Mouse (Mus musculus) stomach, postnatal 0 days (tissue): ENCODE measurements around the gene Apoc3. TPM values are rescaled to one million over a fixed set of nuclear protein-coding genes. Genes with fewer than 3 reads are reported as not detected.

Experiments used
- ATAC-seq: fragments of 200-750 bp; cut with Nextera tagmentation; 2 replicates; pipeline ENCODE4 v1.8.0; 2017; ENCODE audit not compliant: low FRiP score, low TSS enrichment
- DNase-seq: peaks from one replicate; pipeline ENCODE4 v3.0.0-alpha.2; 2016; ENCODE audit warnings: low spot score
- H3K27ac ChIP-seq: fragments of 300-500 bp; sonication (generic); replicated peaks from 2 replicates; pipeline ENCODE4 v1.5.1; 2014; ENCODE audit warnings: mild to moderate bottlenecking, control low read depth
- H3K27me3 ChIP-seq: fragments of 300-500 bp; sonication (generic); 2 replicates; pipeline ENCODE4 v1.6.1; 2014; ENCODE audit warnings: low read length; ENCODE audit not compliant: control insufficient read depth, insufficient read depth
- H3K36me3 ChIP-seq: fragments of 300-500 bp; sonication (generic); 2 replicates; pipeline ENCODE4 v1.6.1; 2014; ENCODE audit warnings: low read length, mixed read lengths; ENCODE audit not compliant: control insufficient read depth, insufficient read depth
- H3K4me1 ChIP-seq: fragments of 300-500 bp; sonication (generic); replicated peaks from 2 replicates; pipeline ENCODE4 v1.6.1; 2014; ENCODE audit warnings: antibody characterized with exemption; ENCODE audit not compliant: control insufficient read depth, insufficient read depth
- H3K4me2 ChIP-seq: fragments of 300-500 bp; sonication (generic); replicated peaks from 2 replicates; pipeline ENCODE4 v1.6.1; 2014; ENCODE audit warnings: low read depth, mild to moderate bottlenecking, control low read depth, moderate library complexity
- H3K4me3 ChIP-seq: fragments of 300-500 bp; sonication (generic); 2 replicates; pipeline ENCODE4 v1.5.1; 2014; ENCODE audit warnings: low read depth, low read length, control low read depth
- H3K9ac ChIP-seq: fragments of 300-500 bp; sonication (generic); 2 replicates; pipeline ENCODE4 v1.6.1; 2014; ENCODE audit warnings: mild to moderate bottlenecking, low read length, control low read depth, mixed read lengths
- H3K9me3 ChIP-seq: fragments of 300-500 bp; sonication (generic); 2 replicates; pipeline ENCODE4 v1.6.1; 2016; ENCODE audit warnings: low read length; ENCODE audit not compliant: control insufficient read depth
- CTCF ChIP-seq: IDR thresholded peaks from 2 replicates; pipeline ENCODE4 v1.5.1; 2016; ENCODE audit warnings: antibody characterized with exemption, low read depth, mild to moderate bottlenecking, moderate library complexity
- EP300 ChIP-seq: optimal IDR thresholded peaks from 2 replicates; pipeline ENCODE3; 2016; ENCODE audit warnings: antibody characterized with exemption
- WGBS: fragments of 180-500 bp; shearing (Covaris S2); extraction: QIAGEN DNeasy Blood & Tissue Kit; methylation state at CpG from one replicate; pipeline ENCODE4 v1.1.7; 2014; 5-methylcytosine and 5-hydroxymethylcytosine counted together
- polyA plus RNA-seq: library from polyadenylated mRNA; unstranded; fragments of >200 nt; fragmentation: Nextera tagmentation; extraction: Ambion mirVana; gene quantifications from 2 replicates; pipeline ENCODE4 v1.2.1, GENCODE M21; 2015

The Apoc3 gene
- polyA plus RNA-seq, 1 experiment from 2014 or later, result 1.2 TPM

GRCm38 (mm10) chr9:46194809-46195208 is 40.6 kb downstream of the Apoc3 start:
- 83% methylated on average over 9 of the region's 9 CpGs for WGBS
- Histone ChIP-seq H3K4me1 (no peaks in the 10 kb centered on the region), H3K9ac (no peak overlapping the region), H3K27me3 (no peaks in the 10 kb centered on the region), H3K9me3 (no peaks in the 10 kb centered on the region), H3K4me2 (no peak overlapping the region), H3K4me3 (no peak overlapping the region), H3K27ac (no peak overlapping the region), H3K36me3 (peaks cover 18% of the 10 kb centered on the region)
- ATAC-seq (no peak), DNase-seq (no peak)
- no peak for TF ChIP-seq CTCF
- no peak for TF ChIP-seq EP300

GRCm38 (mm10) chr9:46192642-46193041 is 42.8 kb downstream of the Apoc3 start:
- Histone ChIP-seq H3K9me3 (no peaks in the 10 kb centered on the region), H3K36me3 (peaks cover 7% of the 10 kb centered on the region; the same call in 1 of the 2 replicates), H3K4me1 (no peaks in the 10 kb centered on the region), H3K9ac (no peak overlapping the region), H3K27ac (no peak overlapping the region), H3K4me2 (no peak overlapping the region), H3K27me3 (no peaks in the 10 kb centered on the region), H3K4me3 (no peak overlapping the region)
- ATAC-seq (no peak), DNase-seq (no peak)
- TF ChIP-seq EP300, result no peak
- no peak for TF ChIP-seq CTCF
- 83% methylated on average over 6 of the region's 6 CpGs for WGBS

- WGBS, result 17% methylated on average over 1 of the region's 1 CpGs
- no peak overlapping the region for H3K4me3 ChIP-seq
- H3K36me3 ChIP-seq, result peaks cover 7% of the 10 kb centered on the region; the same call in 1 of the 2 replicates
- TF ChIP-seq EP300, result no peak
- peak; percentile 83 for TF ChIP-seq CTCF
- DNase-seq (no peak), ATAC-seq (no peak)
- H3K27me3 ChIP-seq, result no peaks in the 10 kb centered on the region
- no peak overlapping the region for H3K4me2 ChIP-seq
- no peak overlapping the region for H3K27ac ChIP-seq
- H3K4me1 ChIP-seq, result no peaks in the 10 kb centered on the region
- H3K9me3 ChIP-seq, result no peaks in the 10 kb centered on the region
- no peak overlapping the region for H3K9ac ChIP-seq
Measured at GRCm38 (mm10) chr9:46191644-46192043, 43.8 kb downstream of the Apoc3 start.

GRCm38 (mm10) chr9:46191234-46191633 is 44.2 kb downstream of the Apoc3 start:
- no peak overlapping the region for H3K9ac ChIP-seq
- H3K27me3 ChIP-seq, result no peaks in the 10 kb centered on the region
- no peaks in the 10 kb centered on the region for H3K9me3 ChIP-seq
- H3K4me2 ChIP-seq, result no peak overlapping the region
- WGBS, result 57% methylated on average over 8 of the region's 8 CpGs
- no peak overlapping the region for H3K4me3 ChIP-seq
- no peak overlapping the region for H3K27ac ChIP-seq
- H3K36me3 ChIP-seq, result peaks cover 7% of the 10 kb centered on the region; the same call in 1 of the 2 replicates
- ATAC-seq (no peak), DNase-seq (no peak)
- H3K4me1 ChIP-seq, result no peaks in the 10 kb centered on the region
- TF ChIP-seq CTCF, result no peak
- no peak for TF ChIP-seq EP300

- Histone ChIP-seq H3K4me2 (no peak overlapping the region), H3K4me1 (no peaks in the 10 kb centered on the region), H3K27ac (no peak overlapping the region), H3K9ac (no peak overlapping the region), H3K9me3 (no peaks in the 10 kb centered on the region), H3K4me3 (no peak overlapping the region), H3K27me3 (no peaks in the 10 kb centered on the region), H3K36me3 (no peaks in the 10 kb centered on the region)
- peak; percentile 36 for TF ChIP-seq CTCF
- no peak for TF ChIP-seq EP300
- 82% methylated on average over 10 of the region's 10 CpGs for WGBS
- DNase-seq (no peak), ATAC-seq (no peak)
Measured at GRCm38 (mm10) chr9:46189381-46189780, 46.1 kb downstream of the Apoc3 start.

- H3K4me2 ChIP-seq, result no peak overlapping the region
- DNase-seq (no peak), ATAC-seq (no peak)
- 80% methylated on average over 5 of the region's 5 CpGs for WGBS
- H3K27ac ChIP-seq, result no peak overlapping the region
- H3K27me3 ChIP-seq, result no peaks in the 10 kb centered on the region
- H3K9ac ChIP-seq, result no peak overlapping the region
- H3K4me3 ChIP-seq, result no peak overlapping the region
- TF ChIP-seq CTCF (no peak), EP300 (no peak)
- H3K9me3 ChIP-seq, result no peaks in the 10 kb centered on the region
- H3K4me1 ChIP-seq, result no peaks in the 10 kb centered on the region
- H3K36me3 ChIP-seq, result no peaks in the 10 kb centered on the region
Measured at GRCm38 (mm10) chr9:46188956-46189355, 46.5 kb downstream of the Apoc3 start.
